Mouse (Mus musculus) erythroblast, adult 5-6 weeks (primary cell): ENCODE results near the gene Mmp7. TPM values are rescaled to one million over a fixed set of nuclear protein-coding genes. Genes with fewer than 3 reads are reported as not detected.

Experiments
- ATAC-seq: replicated peaks from 2 replicates; pipeline ENCODE4 v1.8.0; 2016; ENCODE audit warnings: moderate number of reproducible peaks, mild to moderate bottlenecking, moderate TSS enrichment, inconsistent platforms; ENCODE audit not compliant: poor library complexity, low FRiP score, severe bottlenecking
- total RNA-seq, 2 experiments: library from RNA; stranded (forward) in 1 of 2; stranded (reverse) in 1 of 2; fragments of 150-400 nt in 1 of 2; fragments of 200-764, 138-1000 nt in 1 of 2; gene quantifications; 2 replicates each; pipeline versions ENCODE4 v1.2.3 to v1.2.4; 2015 to 2017; ENCODE audit warnings: low replicate concordance in 2 of 2

The Mmp7 gene
- total RNA-seq, 2 experiments from 2014 or later: not detected

GRCm38 (mm10) chr9:7721543-7721942 is 29.7 kb downstream of the Mmp7 start:
- ATAC-seq: no peak

GRCm38 (mm10) chr9:7728997-7729396 is 37.1 kb downstream of the Mmp7 start:
- ATAC-seq: no peak

DNA sequence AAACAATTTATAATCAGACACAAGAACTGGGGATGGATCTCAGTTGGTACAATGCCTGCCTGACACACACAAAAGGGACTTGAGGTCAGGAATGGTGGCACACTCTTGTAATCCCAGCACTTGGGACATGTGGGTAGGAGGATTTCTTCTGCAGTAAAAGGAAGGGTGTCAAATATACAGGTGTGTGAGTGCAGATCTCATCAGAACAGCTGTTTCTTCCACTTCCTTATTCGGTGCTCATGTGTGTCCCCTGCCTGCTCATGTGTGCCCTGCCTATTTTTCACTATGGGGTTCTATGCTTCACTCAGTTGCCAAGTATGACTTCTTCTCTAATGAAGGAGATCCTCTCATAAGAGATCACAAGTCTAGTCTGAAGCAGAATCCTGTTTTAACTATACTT is 50.8 kb downstream of the Mmp7 start:
- no peak for ATAC-seq

DNA sequence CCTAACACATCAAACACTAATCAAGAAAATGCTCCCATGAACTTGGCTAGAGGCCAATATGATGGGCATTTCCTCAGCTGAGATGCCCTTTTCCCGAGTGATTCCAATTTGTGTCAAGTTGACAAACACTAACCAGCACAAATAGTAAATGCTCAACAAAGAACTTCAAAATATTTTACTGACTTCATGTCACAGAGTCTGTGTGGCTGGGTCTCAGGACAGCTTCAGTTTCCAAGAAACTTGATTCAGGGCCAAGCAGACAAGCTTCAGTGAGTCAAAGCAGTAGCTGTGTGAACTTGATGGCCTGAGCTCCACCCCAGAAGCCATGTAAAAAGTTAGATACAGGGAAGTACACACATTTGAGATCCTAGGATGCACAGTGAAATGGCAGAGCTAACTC is 52.3 kb downstream of the Mmp7 start:
- ATAC-seq: no peak

GRCm38 (mm10) chr9:7748881-7749280 is 57.0 kb downstream of the Mmp7 start:
- no peak for ATAC-seq

Other genes starting within 250 kb of the Mmp7 start
- gene Mmp3, start 246.3 kb upstream of the Mmp7 start, total RNA-seq (2015; ENCODE audit: low replicate concordance): not detected in 2 replicates
- gene Mmp3, start 246.3 kb upstream of the Mmp7 start, total RNA-seq (2017; ENCODE audit: low replicate concordance): not detected in 2 replicates
- gene Mmp10, start 189.7 kb upstream of the Mmp7 start, total RNA-seq (2015; ENCODE audit: low replicate concordance): not detected in 2 replicates
- not detected in 2 replicates for gene Mmp10, start 189.7 kb upstream of the Mmp7 start, total RNA-seq (2017; ENCODE audit: low replicate concordance)
- gene Mmp8, start 133.6 kb upstream of the Mmp7 start, total RNA-seq (2015; ENCODE audit: low replicate concordance): 86.5 and 105 TPM in 2 replicates
- 75.7 and 88.3 TPM in 2 replicates for gene Mmp8, start 133.6 kb upstream of the Mmp7 start, total RNA-seq (2017; ENCODE audit: low replicate concordance)
- 1.9 TPM in 1 of 2 replicates, not detected in the other for gene Mmp27, start 120.7 kb upstream of the Mmp7 start, total RNA-seq (2015; ENCODE audit: low replicate concordance)
- gene Mmp27, start 120.7 kb upstream of the Mmp7 start, total RNA-seq (2017; ENCODE audit: low replicate concordance): 0.84 and 1.4 TPM in 2 replicates
- not detected in 2 replicates for gene Mmp20, start 63.9 kb upstream of the Mmp7 start, total RNA-seq (2015; ENCODE audit: low replicate concordance)
- gene Mmp20, start 63.9 kb upstream of the Mmp7 start, total RNA-seq (2017; ENCODE audit: low replicate concordance): not detected in 2 replicates
- 28.1 and 44.5 TPM in 2 replicates for gene Tmem123, start 72.0 kb downstream of the Mmp7 start, total RNA-seq (2015; ENCODE audit: low replicate concordance)
- 19.9 and 34.9 TPM in 2 replicates for gene Tmem123, start 72.0 kb downstream of the Mmp7 start, total RNA-seq (2017; ENCODE audit: low replicate concordance)
- gene Birc2, start 145.0 kb downstream of the Mmp7 start, total RNA-seq (2015; ENCODE audit: low replicate concordance): 29.4 and 33.2 TPM in 2 replicates
- 35.0 and 37.4 TPM in 2 replicates for gene Birc2, start 145.0 kb downstream of the Mmp7 start, total RNA-seq (2017; ENCODE audit: low replicate concordance)
- gene Birc3, start 181.1 kb downstream of the Mmp7 start, total RNA-seq (2015; ENCODE audit: low replicate concordance): 16.9 and 25.9 TPM in 2 replicates
- gene Birc3, start 181.1 kb downstream of the Mmp7 start, total RNA-seq (2017; ENCODE audit: low replicate concordance): 9.3 and 10.6 TPM in 2 replicates